Mouse (Mus musculus) splenic B cell, adult 2 months (primary cell): ENCODE measurements around the gene Tmem150a.
A peak's percentile ranks its signal among the peaks of the same experiment; 100 is the strongest.

ENCODE experiments used
- DNase-seq: peaks from one replicate; pipeline ENCODE4 v3.0.0-alpha.2; 2011; ENCODE audit warnings: low read depth, low spot score
- H3K27me3 ChIP-seq: 2 replicates; pipeline ENCODE4 v1.6.1; 2012; ENCODE audit warnings: mild to moderate bottlenecking, low read length, moderate library complexity, mixed read lengths; ENCODE audit not compliant: control insufficient read depth, poor library complexity, insufficient read depth, severe bottlenecking
- H3K36me3 ChIP-seq: 2 replicates; pipeline ENCODE4 v1.6.1; 2012; ENCODE audit warnings: mild to moderate bottlenecking, low read length, moderate library complexity, mixed read lengths; ENCODE audit not compliant: control insufficient read depth, poor library complexity, insufficient read depth, severe bottlenecking

Tmem150a gene

GRCm38 (mm10) chr6:72359891-72360598, 4.8 kb downstream of the Tmem150a start:
- no peak for DNase-seq
- Histone ChIP-seq H3K27me3 (no peaks in the 10 kb centered on the region), H3K36me3 (peaks cover 2% of the 10 kb centered on the region; the same call in 1 of the 2 replicates)

- Histone ChIP-seq H3K36me3 (peaks cover 2% of the 10 kb centered on the region; the same call in 1 of the 2 replicates), H3K27me3 (no peaks in the 10 kb centered on the region)
- no peak for DNase-seq
Measured at GRCm38 (mm10) chr6:72360599-72360935, 5.3 kb downstream of the Tmem150a start.

GRCm38 (mm10) chr6:72361121-72361551, 5.9 kb downstream of the Tmem150a start:
- Histone ChIP-seq H3K36me3 (peaks cover 2% of the 10 kb centered on the region; the same call in 1 of the 2 replicates), H3K27me3 (no peaks in the 10 kb centered on the region)
- DNase-seq: no peak

- peaks cover 2% of the 10 kb centered on the region; the same call in 1 of the 2 replicates for H3K36me3 ChIP-seq
- H3K27me3 ChIP-seq: no peaks in the 10 kb centered on the region
Measured at GRCm38 (mm10) chr6:72362132-72363028, 7.1 kb downstream of the Tmem150a start.

GRCm38 (mm10) chr6:72364009-72364408, 8.8 kb downstream of the Tmem150a start:
- peaks cover 2% of the 10 kb centered on the region; the same call in 1 of the 2 replicates for H3K36me3 ChIP-seq
- H3K27me3 ChIP-seq: no peaks in the 10 kb centered on the region
- DNase-seq: peak; percentile 33

More at GRCm38 (mm10) chr6:72362132-72363028, 7.1 kb downstream of the Tmem150a start:
- DNase-seq: peak; percentile 97

GRCm38 (mm10) chr6:72364985-72365384, 9.7 kb downstream of the Tmem150a start:
- no peaks in the 10 kb centered on the region for H3K27me3 ChIP-seq
- DNase-seq: no peak
- no peaks in the 10 kb centered on the region; the same call in 1 of the 2 replicates for H3K36me3 ChIP-seq

- Histone ChIP-seq H3K27me3 (no peaks in the 10 kb centered on the region), H3K36me3 (no peaks in the 10 kb centered on the region; the same call in 1 of the 2 replicates)
- no peak for DNase-seq
Measured at GRCm38 (mm10) chr6:72366304-72366703, 11.1 kb downstream of the Tmem150a start.

GRCm38 (mm10) chr6:72366844-72367443, 11.7 kb downstream of the Tmem150a start, which contains the start of gene Rnf181:
TSS of gene Rnf181 (minus strand) at chr6:72366956.
- no peaks in the 10 kb centered on the region for H3K36me3 ChIP-seq
- no peaks in the 10 kb centered on the region for H3K27me3 ChIP-seq
- DNase-seq: no peak

GRCm38 (mm10) chr6:72367460-72367974, 12.3 kb downstream of the Tmem150a start:
- H3K36me3 ChIP-seq: no peaks in the 10 kb centered on the region
- no peaks in the 10 kb centered on the region for H3K27me3 ChIP-seq
- no peak for DNase-seq

GRCm38 (mm10) chr6:72369557-72369956, 14.3 kb downstream of the Tmem150a start:
- no peaks in the 10 kb centered on the region for H3K27me3 ChIP-seq
- no peak for DNase-seq
- no peaks in the 10 kb centered on the region for H3K36me3 ChIP-seq

GRCm38 (mm10) chr6:72370091-72370490, 14.8 kb downstream of the Tmem150a start:
- H3K36me3 ChIP-seq: no peaks in the 10 kb centered on the region
- DNase-seq: no peak
- H3K27me3 ChIP-seq: no peaks in the 10 kb centered on the region

GRCm38 (mm10) chr6:72371147-72371546, 15.9 kb downstream of the Tmem150a start:
- no peaks in the 10 kb centered on the region for H3K27me3 ChIP-seq
- no peak for DNase-seq
- H3K36me3 ChIP-seq: no peaks in the 10 kb centered on the region

- no peak for DNase-seq
- Histone ChIP-seq H3K36me3 (no peaks in the 10 kb centered on the region), H3K27me3 (no peaks in the 10 kb centered on the region)
Measured at GRCm38 (mm10) chr6:72371571-72371970, 16.3 kb downstream of the Tmem150a start.

GRCm38 (mm10) chr6:72373184-72373583, 17.9 kb downstream of the Tmem150a start:
- DNase-seq: no peak
- no peaks in the 10 kb centered on the region for H3K36me3 ChIP-seq
- no peaks in the 10 kb centered on the region for H3K27me3 ChIP-seq
